Mouse (Mus musculus) MEL (cell line): ENCODE data around the gene Fam49a. TPM values are rescaled to one million over a fixed set of nuclear protein-coding genes. Genes with fewer than 3 reads are reported as not detected.
"Not testable (repeated sequence)": the region's sequence is repeated elsewhere in the genome, so short reads cannot be mapped to it uniquely, and the experiment has no call there.

Experiments used
- DNase-seq: peaks from one replicate; pipeline ENCODE4 v3.0.0; 2011; ENCODE audit warnings: low read depth, low spot score
- H3K27ac ChIP-seq: 2 replicates; pipeline ENCODE4 v1.5.1; 2012; ENCODE audit warnings: low read depth, mild to moderate bottlenecking, control low read depth, low read length, moderate library complexity; ENCODE audit not compliant: control insufficient read depth
- H3K27me3 ChIP-seq, 2 experiments: fragments of 150-350 bp in 1 of 2; sonication (generic) in 1 of 2; 2 replicates each; pipeline ENCODE4 v1.6.1; 2012; ENCODE audit warnings: low read length in 2 of 2, mild to moderate bottlenecking in 2 of 2, improper control_type of control experiment in 1 of 2, moderate library complexity in 1 of 2; ENCODE audit not compliant: insufficient read depth in 2 of 2, control insufficient read depth in 1 of 2
- H3K36me3 ChIP-seq, 2 experiments: 2 replicates each; pipeline ENCODE4 v1.6.1; 2012 to 2014; ENCODE audit warnings: low read length in 2 of 2, improper control_type of control experiment in 1 of 2, inconsistent platforms in 1 of 2, mild to moderate bottlenecking in 1 of 2; ENCODE audit not compliant: insufficient read depth in 2 of 2, control insufficient read depth in 1 of 2
- H3K4me1 ChIP-seq, 2 experiments: fragments of 150-350 bp in 1 of 2; sonication (generic) in 1 of 2; 2 replicates each; pipeline ENCODE4 v1.6.1; 2012; ENCODE audit warnings: low read length in 2 of 2, improper control_type of control experiment in 1 of 2, mild to moderate bottlenecking in 1 of 2; ENCODE audit not compliant: insufficient read depth in 2 of 2, control insufficient read depth in 1 of 2
- H3K4me3 ChIP-seq, 2 experiments: fragments of 150-350 bp in 1 of 2; sonication (generic) in 1 of 2; 2 replicates each; pipeline ENCODE4 v1.5.1; 2012; ENCODE audit warnings: low read depth in 2 of 2, low read length in 2 of 2, mild to moderate bottlenecking in 2 of 2, moderate library complexity in 2 of 2, control low read depth in 1 of 2, improper control_type of control experiment in 1 of 2; ENCODE audit not compliant: control insufficient read depth in 1 of 2, insufficient read depth in 1 of 2
- H3K79me2 ChIP-seq: 2 replicates; pipeline ENCODE4 v1.6.1; 2012; ENCODE audit warnings: mild to moderate bottlenecking, low read length, moderate library complexity; ENCODE audit not compliant: control insufficient read depth, poor library complexity, insufficient read depth
- H3K9ac ChIP-seq: 2 replicates; pipeline ENCODE4 v1.6.1; 2012; ENCODE audit warnings: low read depth, mild to moderate bottlenecking, control low read depth, low read length, moderate library complexity; ENCODE audit not compliant: control insufficient read depth, poor library complexity, severe bottlenecking
- H3K9me3 ChIP-seq: fragments of 150-350 bp; sonication (generic); replicated peaks from 2 replicates; pipeline ENCODE4 v1.6.1; 2012; ENCODE audit warnings: mild to moderate bottlenecking, low read length, improper control_type of control experiment, moderate library complexity; ENCODE audit not compliant: insufficient read depth
- CHD2 ChIP-seq: IDR thresholded peaks from 2 replicates; pipeline ENCODE4 v1.6.1; 2011; ENCODE audit warnings: low read length, improper control_type of control experiment
- CTCF ChIP-seq, 3 experiments: IDR thresholded peaks in 2 of 3; conservative IDR thresholded peaks in 1 of 3; 2 replicates each; pipeline ENCODE4 v1.5.1; 2011 to 2012; ENCODE audit warnings: low read length in 3 of 3, low read depth in 2 of 3, mild to moderate bottlenecking in 2 of 3, improper control_type of control experiment in 1 of 3, inconsistent platforms in 1 of 3, mixed read lengths in 1 of 3, moderate library complexity in 1 of 3; ENCODE audit not compliant: control insufficient read depth in 1 of 3, insufficient read depth in 1 of 3, poor library complexity in 1 of 3, severe bottlenecking in 1 of 3
- E2F4 ChIP-seq: IDR thresholded peaks from 2 replicates; pipeline ENCODE4 v1.6.1; 2011; ENCODE audit warnings: low read depth, low read length, improper control_type of control experiment, borderline replicate concordance
- ELF1 ChIP-seq: IDR thresholded peaks from 2 replicates; pipeline ENCODE4 v1.6.1; 2014; ENCODE audit warnings: low read depth, mild to moderate bottlenecking, inconsistent platforms, low read length, improper control_type of control experiment, moderate library complexity
- ETS1 ChIP-seq: IDR thresholded peaks from 2 replicates; pipeline ENCODE4 v1.6.1; 2012; ENCODE audit warnings: low read depth, mild to moderate bottlenecking, inconsistent platforms, low read length, improper control_type of control experiment, moderate library complexity
- GABPA ChIP-seq: IDR thresholded peaks from 2 replicates; pipeline ENCODE4 v1.6.1; 2012; ENCODE audit warnings: low read depth, mild to moderate bottlenecking, inconsistent platforms, low read length, improper control_type of control experiment, moderate library complexity
- HCFC1 ChIP-seq: IDR thresholded peaks from 2 replicates; pipeline ENCODE4 v1.6.1; 2012; ENCODE audit warnings: low read depth, mild to moderate bottlenecking, inconsistent platforms, low read length, improper control_type of control experiment, moderate library complexity
- KAT2A ChIP-seq: conservative IDR thresholded peaks from 2 replicates; pipeline ENCODE4 v1.6.1; 2012; ENCODE audit warnings: low read depth, low read length, improper control_type of control experiment, inconsistent platforms
- MEF2A ChIP-seq: IDR thresholded peaks from 2 replicates; pipeline ENCODE4 v1.6.1; 2014; ENCODE audit warnings: low read depth, mild to moderate bottlenecking, inconsistent platforms, low read length, improper control_type of control experiment; ENCODE audit not compliant: poor library complexity, insufficient replicate concordance, severe bottlenecking; ENCODE audit errors: extremely low read depth
- MXI1 ChIP-seq: IDR thresholded peaks from 2 replicates; pipeline ENCODE4 v1.6.1; 2011; ENCODE audit warnings: mild to moderate bottlenecking, low read depth, low read length, improper control_type of control experiment
- MYB ChIP-seq: IDR thresholded peaks from 2 replicates; pipeline ENCODE4 v1.6.1; 2011; ENCODE audit warnings: mild to moderate bottlenecking, low read depth, low read length, improper control_type of control experiment
- MYC ChIP-seq: IDR thresholded peaks from 2 replicates; pipeline ENCODE4 v1.6.1; 2011; ENCODE audit warnings: low read depth, mild to moderate bottlenecking, low read length, improper control_type of control experiment, moderate library complexity
- NELFE ChIP-seq: IDR thresholded peaks from 2 replicates; pipeline ENCODE4 v1.6.1; 2011; ENCODE audit warnings: low read depth, low read length, improper control_type of control experiment
- NRF1 ChIP-seq: IDR thresholded peaks from 2 replicates; pipeline ENCODE4 v1.6.1; 2014; ENCODE audit warnings: low read depth, mild to moderate bottlenecking, inconsistent platforms, low read length, improper control_type of control experiment, moderate library complexity; ENCODE audit not compliant: poor library complexity, insufficient read depth, severe bottlenecking
- RAD21 ChIP-seq: IDR thresholded peaks from 2 replicates; pipeline ENCODE4 v1.6.1; 2011; ENCODE audit warnings: mild to moderate bottlenecking, low read depth, low read length, improper control_type of control experiment
- RCOR1 ChIP-seq: IDR thresholded peaks from 2 replicates; pipeline ENCODE4 v1.6.1; 2012; ENCODE audit warnings: low read depth, mild to moderate bottlenecking, inconsistent platforms, low read length, improper control_type of control experiment
- SIN3A ChIP-seq: IDR thresholded peaks from 2 replicates; pipeline ENCODE4 v1.6.1; 2012; ENCODE audit warnings: low read length, improper control_type of control experiment, inconsistent platforms
- SMC3 ChIP-seq: IDR thresholded peaks from 2 replicates; pipeline ENCODE4 v1.6.1; 2011; ENCODE audit warnings: low read depth, low read length, improper control_type of control experiment
- TAL1 ChIP-seq: IDR thresholded peaks from 2 replicates; pipeline ENCODE4 v1.6.1; 2012; ENCODE audit warnings: mild to moderate bottlenecking, inconsistent platforms, low read length, moderate library complexity, mixed read lengths
- TBP ChIP-seq: IDR thresholded peaks from 2 replicates; pipeline ENCODE4 v1.8.0; 2011; ENCODE audit warnings: low read depth, low read length, improper control_type of control experiment
- TCF12 ChIP-seq: IDR thresholded peaks from 2 replicates; pipeline ENCODE4 v1.6.1; 2014; ENCODE audit warnings: low read depth, mild to moderate bottlenecking, inconsistent platforms, low read length, improper control_type of control experiment, moderate library complexity
- UBTF ChIP-seq: IDR thresholded peaks from 2 replicates; pipeline ENCODE4 v1.6.1; 2012; ENCODE audit warnings: low read depth, mild to moderate bottlenecking, inconsistent platforms, low read length, improper control_type of control experiment, moderate library complexity, borderline replicate concordance; ENCODE audit not compliant: insufficient read depth
- USF1 ChIP-seq: IDR thresholded peaks from 2 replicates; pipeline ENCODE4 v1.6.1; 2014; ENCODE audit warnings: low read depth, mild to moderate bottlenecking, inconsistent platforms, low read length, improper control_type of control experiment, moderate library complexity
- ZKSCAN1 ChIP-seq: IDR thresholded peaks from 2 replicates; pipeline ENCODE4 v1.6.1; 2012; ENCODE audit warnings: low read depth, mild to moderate bottlenecking, inconsistent platforms, low read length, improper control_type of control experiment, moderate library complexity
- polyA plus RNA-seq, 2 experiments: library from polyadenylated mRNA; stranded (reverse) in 1 of 2; unstranded in 1 of 2; fragments of >175 nt in 1 of 2; fragments of >200 nt in 1 of 2; gene quantifications; 2 replicates each; pipeline versions ENCODE4 v1.2.1 to v1.2.4; 2012; ENCODE audit warnings: low replicate concordance in 2 of 2, low read depth in 1 of 2; ENCODE audit not compliant: insufficient read length in 2 of 2, insufficient read depth in 1 of 2, missing spikeins in 1 of 2
- total RNA-seq: library from RNA; depleted of rRNA; stranded (reverse); fragments of 300-350 nt; gene quantifications from 2 replicates; pipeline ENCODE4 v1.2.3, GENCODE M21; 2012

The Fam49a gene
- total and polyA plus RNA-seq, 3 experiments = 0.42 to 1.3 TPM; not detected in 1

- no peaks in the 10 kb centered on the region for H3K9me3 ChIP-seq
- no peaks in the 10 kb centered on the region for H3K36me3 ChIP-seq
- TF ChIP-seq NELFE (no peak), GABPA (no peak), CTCF (IDR thresholded peaks at IDR 0.05 in 2 of 3, conservative IDR thresholded peaks at IDR 0.05 in 1 of 3; ENCODE audit: control insufficient read depth in 1 of 3, insufficient read depth in 1 of 3, low read depth in 2 of 3, low read length in 3 of 3, poor library complexity in 1 of 3, severe bottlenecking in 1 of 3) (no peak), RCOR1 (no peak), KAT2A (no peak), ELF1 (no peak), USF1 (no peak), ETS1 (no peak), TAL1 (no peak), ZKSCAN1 (no peak), RAD21 (no peak), MXI1 (no peak), MEF2A (no peak)
- no peaks in the 10 kb centered on the region for H3K79me2 ChIP-seq
- H3K9ac ChIP-seq = no peak overlapping the region
- H3K27me3 ChIP-seq = peaks cover 6% of the 10 kb centered on the region in 2 experiments
- no peak for DNase-seq
- no peak overlapping the region for H3K4me3 ChIP-seq
- H3K4me1 ChIP-seq = no peaks in the 10 kb centered on the region
- H3K27ac ChIP-seq = no peak overlapping the region
These were observed 18.8 kb upstream of the Fam49a start for GRCm38 (mm10) chr12:12243148-12243547.

GRCm38 (mm10) chr12:12247023-12247422, 14.9 kb upstream of the Fam49a start:
- not testable (repeated sequence) for H3K4me3 ChIP-seq, H3K27me3 ChIP-seq, H3K4me1 ChIP-seq, DNase-seq, H3K9me3 ChIP-seq, H3K79me2 ChIP-seq, H3K27ac ChIP-seq, H3K9ac ChIP-seq, H3K36me3 ChIP-seq

GRCm38 (mm10) chr12:12249521-12249920, 12.4 kb upstream of the Fam49a start:
- Histone ChIP-seq H3K79me2 (no peaks in the 10 kb centered on the region), H3K4me1 (no peaks in the 10 kb centered on the region), H3K27ac (no peak overlapping the region), H3K4me3 (no peak overlapping the region)
- TF ChIP-seq TBP (no peak), E2F4 (no peak), ETS1 (no peak), SMC3 (no peak), USF1 (no peak), NRF1 (no peak), UBTF (no peak), HCFC1 (no peak), SIN3A (no peak), MYC (no peak), TCF12 (no peak), RAD21 (no peak), MYB (no peak), TAL1 (no peak), CHD2 (no peak)
- TF ChIP-seq, all 39 proteins: peak for 0
- Histone ChIP-seq H3K36me3 (no peaks in the 10 kb centered on the region), H3K9me3 (no peaks in the 10 kb centered on the region), H3K9ac (no peak overlapping the region), H3K27me3 (peaks cover 0 to 4% of the 10 kb centered on the region in 2 experiments; a peak in 3 of 4 replicates)
- DNase-seq = no peak
